Mouse (Mus musculus) spleen, adult 2 months (tissue): ENCODE results near the gene Olfr1039. TPM values are rescaled to one million over a fixed set of nuclear protein-coding genes. Genes with fewer than 3 reads are reported as not detected.
"Not testable (repeated sequence)": the region's sequence is repeated elsewhere in the genome, so short reads cannot be mapped to it uniquely, and the experiment has no call there.

Experiments
- DNase-seq, 2 experiments: peaks; one replicate each; pipeline versions ENCODE4 v3.0.0 to v3.0.0-alpha.2; 2012 to 2021; ENCODE audit warnings: low spot score in 2 of 2, low read depth in 1 of 2
- H3K27ac ChIP-seq: fragments of 200-500 bp; 2 replicates; pipeline ENCODE4 v1.5.1; 2012; ENCODE audit warnings: low read length, inconsistent platforms; ENCODE audit not compliant: insufficient read depth
- H3K27me3 ChIP-seq: fragments of 200-500 bp; 2 replicates; pipeline ENCODE4 v1.6.1; 2012; ENCODE audit warnings: mild to moderate bottlenecking, moderate library complexity, low read length, inconsistent platforms; ENCODE audit not compliant: control insufficient read depth, insufficient read depth
- H3K36me3 ChIP-seq: fragments of 200-500 bp; 2 replicates; pipeline ENCODE4 v1.6.1; 2012; ENCODE audit warnings: mild to moderate bottlenecking, low read length, inconsistent platforms; ENCODE audit not compliant: control insufficient read depth, insufficient read depth
- H3K4me1 ChIP-seq: fragments of 200-500 bp; 2 replicates; pipeline ENCODE4 v1.6.1; 2011; ENCODE audit warnings: inconsistent platforms; ENCODE audit not compliant: control insufficient read depth, insufficient read depth, insufficient read length
- H3K4me3 ChIP-seq: fragments of 200-500 bp; 2 replicates; pipeline ENCODE4 v1.5.1; 2011; ENCODE audit warnings: mild to moderate bottlenecking, inconsistent platforms; ENCODE audit not compliant: insufficient read depth, insufficient read length; ENCODE audit errors: extremely low read depth
- CTCF ChIP-seq: fragments of 200-500 bp; IDR thresholded peaks from 2 replicates; pipeline ENCODE4 v1.5.1; 2011; ENCODE audit warnings: mild to moderate bottlenecking, inconsistent platforms; ENCODE audit not compliant: insufficient read depth, insufficient read length, insufficient replicate concordance; ENCODE audit errors: extremely low read depth
- POLR2A ChIP-seq: fragments of 200-500 bp; IDR thresholded peaks from 2 replicates; pipeline ENCODE4 v1.6.1; 2011; ENCODE audit warnings: low read depth, low read length, inconsistent platforms
- WGBS: fragments of 180-500 bp; shearing (Covaris S2); methylation state at CpG from one replicate; pipeline ENCODE4 v1.1.7; 2018; 5-methylcytosine and 5-hydroxymethylcytosine counted together
- polyA plus RNA-seq: library from polyadenylated mRNA; depleted of rRNA; stranded (reverse); fragments of >200 nt; gene quantifications from 2 replicates; pipeline ENCODE4 v1.2.3, GENCODE M21; 2012; rRNA removed

Olfr1039 gene
- polyA plus RNA-seq, 1 experiment, result not detected

- Histone ChIP-seq H3K36me3 (no peaks in the 10 kb centered on the region), H3K27me3 (no peaks in the 10 kb centered on the region), H3K4me1 (no peaks in the 10 kb centered on the region), H3K27ac (no peak within 1 kb of the TSS), H3K4me3 (no peak within 1 kb of the TSS)
- DNase-seq, result no peak
- no peak for TF ChIP-seq CTCF
- no peak for TF ChIP-seq POLR2A
- WGBS, result 91% methylated on average over 2 of the region's 2 CpGs
Measured at GRCm38 (mm10) chr2:86087285-86087684, 48.4 kb downstream of the Olfr1039 start, which contains the start of gene Olfr1037. TSS of gene Olfr1037 (minus strand) at chr2:86087385.

- 86% methylated on average over 1 of the region's 1 CpGs for WGBS
- not testable (repeated sequence) for H3K4me3 ChIP-seq, H3K27me3 ChIP-seq, H3K27ac ChIP-seq, H3K4me1 ChIP-seq, DNase-seq, H3K36me3 ChIP-seq
Measured at GRCm38 (mm10) chr2:86080478-86080877, 55.2 kb downstream of the Olfr1039 start.

Other genes starting within 250 kb of the Olfr1039 start
- not detected in 2 replicates for gene Olfr1024, start 230.9 kb downstream of the Olfr1039 start, polyA plus RNA-seq
- not detected in 2 replicates for gene Olfr1025-ps1, start 220.7 kb downstream of the Olfr1039 start, polyA plus RNA-seq
- not detected in 2 replicates for gene Olfr1026, start 214.4 kb downstream of the Olfr1039 start, polyA plus RNA-seq
- not detected in 2 replicates for gene Olfr1028, start 185.5 kb downstream of the Olfr1039 start, polyA plus RNA-seq
- not detected in 2 replicates for gene Olfr1029, start 162.0 kb downstream of the Olfr1039 start, polyA plus RNA-seq
- gene Olfr1030, start 156.7 kb downstream of the Olfr1039 start, polyA plus RNA-seq, result not detected in 2 replicates
- not detected in 2 replicates for gene Olfr1031, start 145.6 kb downstream of the Olfr1039 start, polyA plus RNA-seq
- not detected in 2 replicates for gene Olfr1032, start 130.4 kb downstream of the Olfr1039 start, polyA plus RNA-seq
- gene Olfr1033, start 115.3 kb downstream of the Olfr1039 start, polyA plus RNA-seq, result 0.28 and 0.30 TPM in 2 replicates
- 0.06 and 0.11 TPM in 2 replicates for gene Olfr1034, start 90.1 kb downstream of the Olfr1039 start, polyA plus RNA-seq
- not detected in 2 replicates for gene Olfr1036, start 61.9 kb downstream of the Olfr1039 start, polyA plus RNA-seq
- not detected in 2 replicates for gene Olfr1037, start 48.5 kb downstream of the Olfr1039 start, polyA plus RNA-seq
- not detected in 2 replicates for gene Olfr1040, start 10.8 kb upstream of the Olfr1039 start, polyA plus RNA-seq
- gene Olfr1042, start 25.9 kb upstream of the Olfr1039 start, polyA plus RNA-seq, result not detected in 2 replicates
- gene Olfr1043, start 31.6 kb upstream of the Olfr1039 start, polyA plus RNA-seq, result not detected in 2 replicates
- gene Olfr1044, start 41.9 kb upstream of the Olfr1039 start, polyA plus RNA-seq, result not detected in 2 replicates
- not detected in 2 replicates for gene Olfr52, start 49.8 kb upstream of the Olfr1039 start, polyA plus RNA-seq
- not detected in 2 replicates for gene Olfr1045, start 67.1 kb upstream of the Olfr1039 start, polyA plus RNA-seq
- gene Olfr1046, start 83.4 kb upstream of the Olfr1039 start, polyA plus RNA-seq, result not detected in 2 replicates
- not detected in 2 replicates for gene Olfr1047, start 95.5 kb upstream of the Olfr1039 start, polyA plus RNA-seq
- gene Olfr1048, start 104.4 kb upstream of the Olfr1039 start, polyA plus RNA-seq, result not detected in 2 replicates
- not detected in 2 replicates for gene Olfr1049, start 122.4 kb upstream of the Olfr1039 start, polyA plus RNA-seq
- not detected in 2 replicates for gene Olfr1051, start 143.2 kb upstream of the Olfr1039 start, polyA plus RNA-seq
- gene Olfr1052, start 156.5 kb upstream of the Olfr1039 start, polyA plus RNA-seq, result not detected in 2 replicates
- not detected in 2 replicates for gene Olfr1053, start 179.4 kb upstream of the Olfr1039 start, polyA plus RNA-seq
- not detected in 2 replicates for gene Olfr1054, start 199.5 kb upstream of the Olfr1039 start, polyA plus RNA-seq
- not detected in 2 replicates for gene Olfr1055, start 214.4 kb upstream of the Olfr1039 start, polyA plus RNA-seq
- gene Olfr1056, start 226.5 kb upstream of the Olfr1039 start, polyA plus RNA-seq, result not detected in 2 replicates
- gene Olfr1057, start 242.5 kb upstream of the Olfr1039 start, polyA plus RNA-seq, result not detected in 2 replicates